Comparison of ENCODE assay signal across 21 mouse cellular contexts in genomic region chr11:101431327-101431726, GRCm38 (mm10). TPM values are rescaled to one million over a fixed set of nuclear protein-coding genes. Genes with fewer than 3 reads are reported as not detected.
"Had no signal": no experiment of that assay in that cellular context is flagged by ENCODE, and none has a peak within 500 bp of the region (broad histone marks: within the 10 kb centered on the region; RNA-seq: fewer than 3 reads in every experiment).

No protein-coding gene starts in this region.

- H3K4me3 ChIP-seq: midbrain, embryonic 10.5 days; midbrain, embryonic 12.5 days; myocyte; neural tube, embryonic 13.5 days; neural tube, embryonic 15.5 days had no signal

- H3K9me3 ChIP-seq: midbrain, embryonic 10.5 days; midbrain, embryonic 12.5 days; neural tube, embryonic 13.5 days; neural tube, embryonic 15.5 days had no signal

- H3K9ac ChIP-seq: lung, embryonic 14.5 days; midbrain, embryonic 12.5 days; neural tube, embryonic 13.5 days; neural tube, embryonic 15.5 days had no signal

- H3K4me2 ChIP-seq: lung, embryonic 14.5 days; midbrain, embryonic 12.5 days; neural tube, embryonic 13.5 days; neural tube, embryonic 15.5 days had no signal

- ATAC-seq: midbrain, embryonic 16.5 days had no signal

- DNase-seq: lung, adult 18-20 months; lung, embryonic 14.5 days; lung, postnatal 10 days; lung, postnatal 4 days; midbrain, embryonic 14.5 days; retina, postnatal 1 day; right cerebral cortex, adult 18-20 months; right cerebral cortex, postnatal 25 days; right cerebral cortex, postnatal 4 days; spleen, adult 18-20 months; thymus, adult 18-20 months; thymus, postnatal 14 days; thymus, postnatal 36 days had no signal

- H3K27ac ChIP-seq: midbrain, embryonic 10.5 days; midbrain, embryonic 12.5 days; neural tube, embryonic 13.5 days; neural tube, embryonic 15.5 days had no signal

- H3K27me3 ChIP-seq: midbrain, embryonic 12.5 days; neural tube, embryonic 13.5 days; neural tube, embryonic 15.5 days had no signal

RNA-seq across cellular contexts. Expression of gene Ptges3l, which starts 6.2 kb away (rescaled TPM):
- total RNA-seq: megakaryocyte-erythroid progenitor cell, adult 5-6 weeks had no signal

RNA-seq across cellular contexts. Expression of gene Gm27029, which starts 6.7 kb away (rescaled TPM):
- polyA plus RNA-seq: small intestine, adult 2 months had no signal
